Mouse (Mus musculus) adipose tissue, adult 10 weeks (tissue): Measurements from ENCODE around the gene Mrgpra1. TPM values are rescaled to one million over a fixed set of nuclear protein-coding genes. Genes with fewer than 3 reads are reported as not detected.

ENCODE experiments used
- polyA plus RNA-seq: library from polyadenylated mRNA; stranded (reverse); fragments of 350-450 nt; fragmentation: Illumina TruSeq; extraction: RNeasy Lipid Tissue Mini Kit (QIAGEN cat#74804); gene quantifications from one replicate; pipeline ENCODE4 v1.2.3, GENCODE M21; 2014; ENCODE audit warnings: low read depth, low replicate concordance

Gene Mrgpra1
- polyA plus RNA-seq, result not detected

DNA sequence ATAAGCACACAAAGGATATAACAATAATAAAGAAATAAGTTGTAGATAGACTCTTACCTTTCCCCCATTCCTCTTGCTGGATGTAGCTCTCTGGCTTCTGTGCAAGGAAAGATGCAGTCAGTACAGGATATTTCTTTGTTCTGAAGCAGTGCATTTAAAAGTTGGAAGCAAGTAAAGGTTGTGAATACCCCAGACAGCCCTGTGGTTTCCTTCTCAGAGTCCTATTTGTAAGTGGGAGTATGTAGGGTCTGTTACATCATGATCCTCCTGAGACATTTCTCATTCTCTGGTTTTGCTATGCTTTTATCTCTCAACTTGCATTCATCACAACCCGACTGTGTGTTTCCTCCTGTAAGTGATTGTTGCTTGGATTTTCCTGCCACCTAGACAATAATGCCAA is at the start of gene Mrgpra1:
Gene Mrgpra1, minus strand, starts transcription at position 101 of the 400 bp plus-strand sequence.

Other genes with a start within 250 kb of the Mrgpra1 start
- gene Ptpn5, start 220.6 kb downstream of the Mrgpra1 start, polyA plus RNA-seq, result 51.8 TPM
- gene Mrgpra6, start 149.3 kb downstream of the Mrgpra1 start, polyA plus RNA-seq, result not detected
- not detected for gene Mrgpra9, start 101.4 kb downstream of the Mrgpra1 start, polyA plus RNA-seq
- not detected for gene Mrgpra2a, start 97.9 kb upstream of the Mrgpra1 start, polyA plus RNA-seq
- gene Mrgpra2b, start 174.6 kb upstream of the Mrgpra1 start, polyA plus RNA-seq, result not detected
- gene Mrgpra3, start 247.1 kb upstream of the Mrgpra1 start, polyA plus RNA-seq, result not detected